Mouse (Mus musculus) neural tube, embryonic 10.5 days (tissue): ENCODE data around the gene Polr2i.
"Not testable (repeated sequence)": the region's sequence is repeated elsewhere in the genome, so short reads cannot be mapped to it uniquely, and the experiment has no call there.

Experiments
- DNase-seq: peaks from one replicate; pipeline ENCODE4 v3.0.0-alpha.2; 2017; ENCODE audit warnings: low spot score; ENCODE audit errors: extremely low spot score

The Polr2i gene

GRCm38 (mm10) chr7:30204380-30204779 lies 27.4 kb upstream of the Polr2i start:
- no peak for DNase-seq

- DNase-seq: no peak
Observed at GRCm38 (mm10) chr7:30205383-30205782, 26.4 kb upstream of the Polr2i start.

GRCm38 (mm10) chr7:30206364-30206763 lies 25.4 kb upstream of the Polr2i start:
- DNase-seq: not testable (repeated sequence)

- DNase-seq: no peak
Observed at GRCm38 (mm10) chr7:30211025-30211424, 20.7 kb upstream of the Polr2i start.

GRCm38 (mm10) chr7:30213881-30214280 lies 17.9 kb upstream of the Polr2i start:
- no peak for DNase-seq

- no peak for DNase-seq
Observed at GRCm38 (mm10) chr7:30215875-30216274, 15.9 kb upstream of the Polr2i start.

- DNase-seq: peak; percentile 88
Observed at GRCm38 (mm10) chr7:30216723-30217151, 15.0 kb upstream of the Polr2i start.

- no peak for DNase-seq
Observed at GRCm38 (mm10) chr7:30217277-30217676, 14.5 kb upstream of the Polr2i start.

- peak; percentile 75 for DNase-seq
Observed at GRCm38 (mm10) chr7:30219293-30220007, 12.3 kb upstream of the Polr2i start.

GRCm38 (mm10) chr7:30220008-30220356 lies 11.8 kb upstream of the Polr2i start:
- no peak for DNase-seq

GRCm38 (mm10) chr7:30221433-30221832 lies 10.3 kb upstream of the Polr2i start:
- DNase-seq: no peak

GRCm38 (mm10) chr7:30222205-30222604 lies 9.5 kb upstream of the Polr2i start:
- no peak for DNase-seq

- no peak for DNase-seq
Observed at GRCm38 (mm10) chr7:30224206-30224605, 7.5 kb upstream of the Polr2i start.

- DNase-seq: no peak
Observed at GRCm38 (mm10) chr7:30231328-30231668, 450 bp upstream of the Polr2i start.

GRCm38 (mm10) chr7:30232631-30233148 lies 942 bp downstream of the Polr2i start:
- DNase-seq: peak; percentile 57

GRCm38 (mm10) chr7:30233387-30233786 lies 1.6 kb downstream of the Polr2i start:
- DNase-seq: no peak

- DNase-seq: no peak
Observed at GRCm38 (mm10) chr7:30234276-30234858, 2.6 kb downstream of the Polr2i start.

- no peak for DNase-seq
Observed at GRCm38 (mm10) chr7:30235091-30235490, 3.3 kb downstream of the Polr2i start.

GRCm38 (mm10) chr7:30235625-30236024 lies 3.9 kb downstream of the Polr2i start, which contains the start of gene Ovol3:
Ovol3 (minus strand) TSS chr7:30235725.
- no peak for DNase-seq

- not testable (repeated sequence) for DNase-seq
Observed at GRCm38 (mm10) chr7:30237374-30237773, 5.6 kb downstream of the Polr2i start.

GRCm38 (mm10) chr7:30251956-30252954 lies 20.5 kb downstream of the Polr2i start:
- DNase-seq: no peak

GRCm38 (mm10) chr7:30265041-30265440 lies 33.3 kb downstream of the Polr2i start:
- DNase-seq: no peak
